Mouse (Mus musculus) neural tube, embryonic 14.5 days (tissue): ENCODE data around the gene Wasf3. TPM values are rescaled to one million over a fixed set of nuclear protein-coding genes. Genes with fewer than 3 reads are reported as not detected.

ENCODE experiments used
- ATAC-seq: fragments of 200-750 bp; cut with Nextera tagmentation; 2 replicates; pipeline ENCODE4 v1.8.0; 2017; ENCODE audit warnings: low read depth, mild to moderate bottlenecking, moderate TSS enrichment, moderate library complexity
- H3K27ac ChIP-seq: fragments of 300-500 bp; sonication (generic); 2 replicates; pipeline ENCODE4 v1.5.1; 2014; ENCODE audit warnings: low read depth, mild to moderate bottlenecking, control low read depth, low read length, moderate library complexity, mixed read lengths
- H3K27me3 ChIP-seq: fragments of 300-500 bp; sonication (generic); 2 replicates; pipeline ENCODE4 v1.6.1; 2014; ENCODE audit warnings: low read length; ENCODE audit not compliant: control insufficient read depth, insufficient read depth
- H3K36me3 ChIP-seq: fragments of 300-500 bp; sonication (generic); 2 replicates; pipeline ENCODE4 v1.6.1; 2014; ENCODE audit warnings: low read length, mixed read lengths; ENCODE audit not compliant: control insufficient read depth, insufficient read depth
- H3K4me1 ChIP-seq: fragments of 300-500 bp; sonication (generic); 2 replicates; pipeline ENCODE4 v1.6.1; 2014; ENCODE audit warnings: low read length; ENCODE audit not compliant: control insufficient read depth, insufficient read depth
- H3K4me2 ChIP-seq: fragments of 300-500 bp; sonication (generic); 2 replicates; pipeline ENCODE4 v1.6.1; 2014; ENCODE audit warnings: mild to moderate bottlenecking, low read depth, low read length, control low read depth
- H3K4me3 ChIP-seq: fragments of 300-500 bp; sonication (generic); 2 replicates; pipeline ENCODE4 v1.5.1; 2014; ENCODE audit warnings: low read depth, low read length, control low read depth, mixed read lengths
- H3K9ac ChIP-seq: fragments of 300-500 bp; sonication (generic); replicated peaks from 2 replicates; pipeline ENCODE4 v1.6.1; 2014; ENCODE audit warnings: low read depth, mild to moderate bottlenecking, control low read depth, low read length, mixed read lengths
- H3K9me3 ChIP-seq: fragments of 300-500 bp; sonication (generic); 2 replicates; pipeline ENCODE4 v1.6.1; 2016; ENCODE audit warnings: low read length; ENCODE audit not compliant: control insufficient read depth
- WGBS: fragments of 180-500 bp; shearing (Covaris S2); extraction: QIAGEN DNeasy Blood & Tissue Kit; methylation state at CpG from one replicate; pipeline ENCODE4 v1.1.7; 2014; 5-methylcytosine and 5-hydroxymethylcytosine counted together
- polyA plus RNA-seq: library from polyadenylated mRNA; unstranded; fragments of >200 nt; fragmentation: Nextera tagmentation; extraction: Ambion mirVana; gene quantifications from 2 replicates; pipeline ENCODE4 v1.2.1, GENCODE M21; 2014

Gene Wasf3
- polyA plus RNA-seq, 1 experiment from 2014 or later: 13.5 TPM

DNA sequence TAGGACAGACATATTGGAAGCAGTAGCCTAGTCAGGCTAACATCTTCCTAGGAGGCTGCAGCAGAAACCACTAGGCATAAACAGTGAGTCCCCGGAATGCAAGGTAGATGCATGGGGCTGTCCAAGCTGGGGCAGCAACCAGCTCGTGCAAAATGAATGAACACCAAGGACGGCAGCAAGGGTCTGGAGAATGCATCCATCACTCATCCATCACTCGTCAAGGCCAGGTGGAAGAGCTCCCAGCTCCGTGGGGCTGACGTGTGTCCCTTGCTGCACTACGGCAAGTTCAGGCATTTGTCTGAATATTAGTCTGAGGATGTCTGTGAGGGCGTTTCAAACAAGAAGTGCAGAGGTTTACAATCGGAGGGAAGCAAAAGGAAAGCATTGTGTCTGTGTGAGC, 22.1 kb upstream of the Wasf3 start:
- Histone ChIP-seq H3K27ac (no peak overlapping the region), H3K4me2 (no peak overlapping the region), H3K9me3 (no peaks in the 10 kb centered on the region), H3K36me3 (no peaks in the 10 kb centered on the region), H3K4me1 (no peaks in the 10 kb centered on the region), H3K27me3 (no peaks in the 10 kb centered on the region), H3K4me3 (no peak overlapping the region), H3K9ac (no peak overlapping the region)
- WGBS: 76% methylated on average over 9 of the region's 9 CpGs
- no peak for ATAC-seq

DNA sequence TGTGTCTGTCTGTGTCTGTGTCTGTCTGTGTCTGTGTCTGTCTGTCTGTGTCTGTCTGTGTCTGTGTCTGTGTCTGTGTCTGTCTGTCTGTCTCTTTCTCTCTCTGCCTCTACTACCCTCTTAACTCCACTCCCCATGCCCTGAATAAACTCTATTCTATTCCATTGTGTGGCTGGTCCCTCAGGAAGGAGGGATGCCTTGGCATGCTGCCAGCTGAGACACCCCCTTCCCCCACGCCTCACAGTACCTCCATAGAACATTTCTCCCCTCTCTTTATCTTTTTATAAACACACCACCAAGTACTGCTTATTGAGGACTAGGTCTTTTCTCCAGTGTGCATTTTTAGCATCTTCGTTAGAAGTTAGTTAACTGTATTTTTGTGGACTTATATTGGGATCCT, 16.4 kb upstream of the Wasf3 start:
- Histone ChIP-seq H3K4me2 (no peak overlapping the region), H3K27ac (no peak overlapping the region), H3K27me3 (no peaks in the 10 kb centered on the region), H3K9ac (no peak overlapping the region), H3K4me1 (no peaks in the 10 kb centered on the region), H3K36me3 (no peaks in the 10 kb centered on the region), H3K9me3 (no peaks in the 10 kb centered on the region), H3K4me3 (no peak overlapping the region)
- no peak for ATAC-seq
- 49% methylated on average over 2 of the region's 2 CpGs for WGBS

DNA sequence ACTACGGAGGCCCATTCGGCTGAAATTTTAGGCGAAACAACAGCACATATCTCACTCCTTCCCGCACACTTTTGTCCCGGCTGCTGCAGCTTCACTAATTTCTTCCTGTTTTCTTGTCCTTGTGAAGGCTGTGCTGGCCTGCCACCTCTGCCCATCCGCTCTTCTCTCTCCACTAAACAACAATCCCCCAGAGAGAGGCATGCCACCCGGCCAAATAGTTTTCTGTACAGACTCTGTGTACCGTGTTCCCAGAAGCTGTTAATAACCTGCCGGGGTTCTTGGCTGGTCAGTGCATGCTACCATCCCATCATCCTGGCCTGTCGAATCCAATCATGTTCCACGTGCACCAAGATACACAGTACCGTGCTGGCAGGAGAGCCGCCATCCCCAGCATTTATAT, 15.8 kb upstream of the Wasf3 start:
- WGBS: 76% methylated on average over 13 of the region's 13 CpGs
- Histone ChIP-seq H3K27me3 (no peaks in the 10 kb centered on the region), H3K36me3 (no peaks in the 10 kb centered on the region), H3K27ac (no peak overlapping the region), H3K4me3 (no peak overlapping the region), H3K9me3 (no peaks in the 10 kb centered on the region), H3K4me1 (no peaks in the 10 kb centered on the region), H3K9ac (no peak overlapping the region), H3K4me2 (no peak overlapping the region)
- ATAC-seq: no peak

DNA sequence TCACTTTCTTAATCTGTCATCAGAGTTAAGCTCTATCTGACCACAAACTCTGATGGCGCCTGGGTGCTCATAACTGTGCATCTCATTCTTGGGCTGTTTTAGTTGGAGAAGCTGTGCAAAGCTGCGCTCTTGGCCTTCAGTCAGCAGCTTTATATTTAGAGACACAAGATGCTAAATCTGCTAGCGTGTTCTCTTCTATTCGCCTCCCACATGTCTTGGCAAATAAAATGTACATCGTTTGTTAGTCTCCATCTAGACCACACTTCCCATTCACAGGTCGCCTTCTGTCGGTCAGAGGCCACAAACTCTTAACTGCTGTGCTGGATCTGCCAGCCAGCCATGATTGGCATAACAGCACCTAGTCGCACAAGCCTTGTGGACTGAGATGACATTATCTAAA, 14.0 kb upstream of the Wasf3 start:
- H3K27me3 ChIP-seq: no peaks in the 10 kb centered on the region
- no peaks in the 10 kb centered on the region for H3K9me3 ChIP-seq
- H3K4me3 ChIP-seq: no peak overlapping the region
- ATAC-seq: no peak
- no peak overlapping the region for H3K4me2 ChIP-seq
- no peaks in the 10 kb centered on the region for H3K4me1 ChIP-seq
- H3K9ac ChIP-seq: no peak overlapping the region
- 89% methylated on average over 8 of the region's 8 CpGs for WGBS
- no peak overlapping the region for H3K27ac ChIP-seq
- no peaks in the 10 kb centered on the region for H3K36me3 ChIP-seq

DNA sequence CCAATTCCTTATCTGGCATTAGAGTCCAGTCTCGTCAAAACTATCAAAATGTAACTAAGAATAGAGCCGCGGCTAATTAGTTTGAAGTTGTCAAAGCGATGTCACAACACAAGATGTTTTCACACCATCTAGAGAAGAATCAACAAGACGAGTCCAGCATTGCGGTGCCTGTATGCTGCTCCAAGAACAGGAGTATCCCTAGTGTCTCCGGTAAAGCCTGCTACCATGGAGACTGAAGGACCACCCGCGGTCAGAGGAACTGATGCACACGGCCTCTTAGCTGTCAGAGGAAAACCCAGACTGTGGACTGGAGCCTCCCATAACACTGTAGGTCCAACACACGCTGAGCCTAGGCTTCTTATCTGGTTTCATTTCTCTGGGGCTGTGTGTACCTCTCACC, 11.5 kb upstream of the Wasf3 start:
- H3K27ac ChIP-seq: no peak overlapping the region
- no peaks in the 10 kb centered on the region for H3K9me3 ChIP-seq
- WGBS: 85% methylated on average over 11 of the region's 11 CpGs
- no peak overlapping the region for H3K9ac ChIP-seq
- no peaks in the 10 kb centered on the region for H3K4me1 ChIP-seq
- no peak overlapping the region for H3K4me2 ChIP-seq
- ATAC-seq: no peak
- H3K36me3 ChIP-seq: no peaks in the 10 kb centered on the region
- no peaks in the 10 kb centered on the region for H3K27me3 ChIP-seq
- no peak overlapping the region for H3K4me3 ChIP-seq

DNA sequence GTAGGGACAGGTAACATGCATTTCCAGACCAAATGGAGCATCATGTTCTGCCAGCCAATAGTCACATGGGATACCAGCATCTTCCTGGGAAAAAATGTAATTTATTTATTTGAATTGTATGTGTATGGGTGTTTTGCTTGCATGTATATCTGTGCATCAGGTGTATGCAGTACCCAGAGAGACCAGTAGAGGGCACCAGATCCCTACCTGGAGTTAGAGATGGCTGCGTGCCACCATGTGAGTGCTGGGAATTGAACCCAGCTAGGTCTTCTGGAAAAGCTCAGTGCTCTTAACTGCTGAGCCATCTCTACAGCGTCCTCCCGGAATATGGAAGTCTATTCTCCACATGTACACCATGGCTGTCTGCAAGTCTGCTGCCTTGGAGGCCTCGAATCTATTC, 8.2 kb upstream of the Wasf3 start:
- ATAC-seq: no peak
- WGBS: 87% methylated on average over 4 of the region's 4 CpGs
- Histone ChIP-seq H3K4me1 (no peaks in the 10 kb centered on the region), H3K4me3 (no peak overlapping the region), H3K27me3 (no peaks in the 10 kb centered on the region), H3K9me3 (no peaks in the 10 kb centered on the region), H3K36me3 (no peaks in the 10 kb centered on the region), H3K9ac (no peak overlapping the region), H3K4me2 (no peak overlapping the region), H3K27ac (no peak overlapping the region)

DNA sequence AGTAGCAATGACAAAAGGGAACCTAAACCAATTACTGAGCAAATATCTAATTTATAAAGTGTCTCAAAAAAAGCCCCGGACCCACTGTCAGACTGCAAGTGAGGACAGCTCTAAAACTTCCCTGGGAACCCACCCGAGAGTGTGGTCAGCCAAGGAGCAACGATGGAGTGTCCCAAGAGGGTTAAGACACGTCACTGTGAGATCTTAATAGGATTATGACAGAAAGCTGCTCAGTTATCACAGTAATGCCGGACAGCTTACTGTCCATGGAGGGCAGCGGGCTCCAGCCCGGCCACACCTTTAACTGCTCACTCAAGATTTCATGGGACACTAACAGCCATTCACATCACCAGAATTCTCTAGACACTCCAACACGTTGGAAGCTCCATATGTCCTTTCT, 4.7 kb upstream of the Wasf3 start:
- 83% methylated on average over 8 of the region's 8 CpGs for WGBS
- Histone ChIP-seq H3K9ac (no peak overlapping the region), H3K36me3 (no peaks in the 10 kb centered on the region), H3K9me3 (no peaks in the 10 kb centered on the region), H3K4me1 (no peaks in the 10 kb centered on the region), H3K27me3 (no peaks in the 10 kb centered on the region), H3K4me3 (no peak overlapping the region), H3K27ac (no peak overlapping the region), H3K4me2 (no peak overlapping the region)
- ATAC-seq: no peak

DNA sequence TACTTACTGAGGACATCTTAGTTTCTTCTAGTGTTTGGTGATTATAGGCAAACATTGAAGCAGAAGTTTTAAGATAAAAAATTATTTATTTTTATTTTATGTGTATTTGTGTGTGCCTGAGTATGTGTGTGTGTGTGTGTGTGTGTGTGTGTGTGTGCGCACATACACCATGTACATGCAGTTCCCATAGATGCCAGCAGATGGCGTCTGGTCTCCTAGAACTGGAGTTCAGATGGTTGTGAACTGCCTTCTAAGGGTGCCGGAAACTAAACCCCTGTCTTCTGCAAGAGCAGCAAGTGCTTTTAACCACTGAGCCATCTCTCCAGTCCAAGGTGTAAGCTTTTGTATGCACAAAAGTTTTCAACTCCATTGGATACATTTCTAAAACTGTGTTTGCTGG, 2.5 kb upstream of the Wasf3 start:
- no peak for ATAC-seq
- no peak overlapping the region for H3K27ac ChIP-seq
- H3K4me2 ChIP-seq: no peak overlapping the region
- WGBS: 82% methylated on average over 3 of the region's 3 CpGs
- no peaks in the 10 kb centered on the region for H3K9me3 ChIP-seq
- H3K4me1 ChIP-seq: peaks cover 4% of the 10 kb centered on the region; the same call in 1 of the 2 replicates
- H3K27me3 ChIP-seq: no peaks in the 10 kb centered on the region
- H3K4me3 ChIP-seq: no peak overlapping the region
- no peaks in the 10 kb centered on the region for H3K36me3 ChIP-seq
- H3K9ac ChIP-seq: no peak overlapping the region

DNA sequence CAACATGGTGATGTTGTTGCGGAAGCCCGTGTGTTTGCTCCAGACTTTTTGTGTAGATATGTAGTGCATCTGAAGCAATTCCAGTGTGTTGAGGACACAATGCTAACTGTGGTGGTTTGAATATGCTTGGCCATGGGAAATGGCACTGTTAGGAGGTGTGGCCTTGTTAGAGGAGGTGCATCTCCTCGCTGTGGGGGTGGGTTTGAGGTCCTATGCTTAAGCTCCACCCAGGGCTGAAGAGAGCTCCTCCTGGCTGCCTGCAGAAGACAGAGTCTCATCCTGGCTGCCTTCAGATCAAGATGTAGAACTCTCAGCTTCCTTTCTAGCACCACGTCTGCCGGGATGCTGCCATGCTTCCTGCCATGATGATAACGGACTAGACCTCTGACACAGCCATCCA, 1.4 kb upstream of the Wasf3 start:
- no peaks in the 10 kb centered on the region for H3K27me3 ChIP-seq
- H3K4me1 ChIP-seq: peaks cover 4% of the 10 kb centered on the region; the same call in 1 of the 2 replicates
- H3K27ac ChIP-seq: no peak overlapping the region
- 71% methylated on average over 6 of the region's 6 CpGs for WGBS
- H3K9ac ChIP-seq: no peak overlapping the region
- no peak for ATAC-seq
- H3K4me3 ChIP-seq: no peak overlapping the region
- H3K36me3 ChIP-seq: no peaks in the 10 kb centered on the region
- no peaks in the 10 kb centered on the region for H3K9me3 ChIP-seq
- H3K4me2 ChIP-seq: no peak overlapping the region

DNA sequence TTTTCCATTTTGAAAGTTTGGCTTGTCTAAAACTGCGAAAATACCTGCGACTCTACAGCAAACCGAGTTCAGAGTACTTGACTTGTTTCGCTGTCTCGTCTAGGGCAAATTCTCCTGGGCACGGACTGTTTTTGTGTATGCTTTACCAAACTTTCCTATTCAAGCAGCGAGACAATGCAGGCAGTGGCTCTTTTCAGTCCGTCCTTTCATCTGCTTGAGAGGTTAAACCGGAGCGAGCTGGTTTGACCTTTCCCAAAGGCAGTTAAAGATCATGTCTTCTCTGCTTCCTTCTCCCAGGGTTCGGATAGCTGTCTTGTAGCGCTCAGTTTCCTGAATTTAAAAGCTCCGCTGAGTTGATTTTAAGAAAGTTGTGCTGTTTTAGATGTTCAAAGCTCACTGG, 1.2 kb downstream of the Wasf3 start:
- peak overlapping the region; percentile 62 for H3K4me2 ChIP-seq
- H3K4me3 ChIP-seq: peak overlapping the region; percentile 71
- H3K27ac ChIP-seq: no peak overlapping the region
- H3K4me1 ChIP-seq: peaks cover 4% of the 10 kb centered on the region; the same call in 1 of the 2 replicates
- H3K9me3 ChIP-seq: no peaks in the 10 kb centered on the region
- 2% methylated on average over 13 of the region's 13 CpGs for WGBS
- peak overlapping the region; percentile 76; the same call in 1 of the 2 replicates for H3K9ac ChIP-seq
- ATAC-seq: no peak
- no peaks in the 10 kb centered on the region for H3K36me3 ChIP-seq
- H3K27me3 ChIP-seq: no peaks in the 10 kb centered on the region
